Mouse (Mus musculus): Measurements from ENCODE around the gene Zfpl1. TPM values are rescaled to one million over a fixed set of nuclear protein-coding genes. Genes with fewer than 3 reads are reported as not detected.

Zfpl1 gene
- polyA plus RNA-seq, 1 experiment from 2014 or later = 85.5 TPM

DNA sequence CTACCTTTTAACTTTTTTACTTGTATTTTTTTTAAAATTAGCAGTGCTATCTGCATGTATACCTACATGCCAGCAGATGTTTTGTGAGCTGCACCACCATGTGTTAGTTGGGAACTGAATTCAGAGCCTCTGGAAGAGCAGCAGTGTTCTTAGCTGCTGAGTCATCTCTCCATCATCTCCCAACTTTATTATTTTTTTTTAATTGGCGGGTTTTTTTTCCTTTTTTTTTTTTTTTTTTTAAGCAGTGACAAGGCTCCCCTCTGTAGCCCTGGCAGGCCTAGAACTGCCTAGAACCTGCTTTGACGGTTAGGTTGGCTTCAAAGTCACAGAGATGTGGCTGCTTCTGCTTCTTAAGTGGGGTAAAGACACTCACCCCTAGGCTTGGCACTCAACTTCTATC, 40.1 kb upstream of the Zfpl1 start:
- no peak overlapping the region for H3K4me3 ChIP-seq (replicated peaks; ENCODE audit: low read depth, low read length)
- H3K27ac ChIP-seq (replicated peaks; ENCODE audit: low read depth, low read length) = no peak overlapping the region
- DNase-seq = no peak
- ATAC-seq (ENCODE audit: low FRiP score, low TSS enrichment) = no peak
- H3K9ac ChIP-seq (replicated peaks; ENCODE audit: low read length) = no peak overlapping the region
- H3K36me3 ChIP-seq (ENCODE audit: control insufficient read depth, insufficient read depth, low read length) = peaks cover 2% of the 10 kb centered on the region
- H3K9me3 ChIP-seq (ENCODE audit: control insufficient read depth, low read length) = no peaks in the 10 kb centered on the region
- H3K4me1 ChIP-seq (ENCODE audit: control insufficient read depth, insufficient read depth, low read length) = 0 out of 2 replicates have a peak, but pooled peaks cover 4% of the 10 kb centered on the region
- H3K4me2 ChIP-seq (ENCODE audit: low read length) = no peak overlapping the region
- WGBS = 77% methylated on average over 2 of the region's 2 CpGs
- H3K27me3 ChIP-seq (ENCODE audit: control insufficient read depth, insufficient read depth, low read length) = no peaks in the 10 kb centered on the region

DNA sequence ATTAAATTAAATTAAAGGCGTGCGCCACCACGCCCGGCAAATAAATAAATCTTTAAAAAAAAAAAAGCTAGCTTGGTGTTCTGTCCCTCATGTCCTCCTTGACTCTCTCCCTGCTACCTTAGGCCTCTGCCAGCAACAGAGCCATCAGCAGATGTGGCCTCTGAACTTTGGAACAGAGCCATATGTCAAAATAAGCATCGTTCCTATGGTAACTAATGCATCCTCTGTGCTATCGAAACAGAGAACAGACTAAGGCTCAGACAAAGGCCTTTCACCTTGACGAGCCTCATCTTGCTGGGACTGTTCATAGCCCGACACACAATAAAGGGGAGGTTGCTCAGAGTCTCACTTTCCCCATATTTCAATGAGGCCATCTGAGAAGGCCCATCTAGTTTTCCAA, 38.6 kb upstream of the Zfpl1 start:
- Histone ChIP-seq H3K36me3 (ENCODE audit: control insufficient read depth, insufficient read depth, low read length) (peaks cover 2% of the 10 kb centered on the region), H3K4me3 (replicated peaks; ENCODE audit: low read depth, low read length) (no peak overlapping the region), H3K27me3 (ENCODE audit: control insufficient read depth, insufficient read depth, low read length) (no peaks in the 10 kb centered on the region), H3K9me3 (ENCODE audit: control insufficient read depth, low read length) (no peaks in the 10 kb centered on the region), H3K9ac (replicated peaks; ENCODE audit: low read length) (no peak overlapping the region), H3K4me2 (ENCODE audit: low read length) (no peak overlapping the region), H3K27ac (replicated peaks; ENCODE audit: low read depth, low read length) (0 out of 2 replicates have a peak overlapping the region, but pooled peaks have one; percentile 10), H3K4me1 (ENCODE audit: control insufficient read depth, insufficient read depth, low read length) (peaks cover 4% of the 10 kb centered on the region; the same call in 1 of the 2 replicates)
- WGBS = 77% methylated on average over 8 of the region's 8 CpGs
- DNase-seq (no peak), ATAC-seq (ENCODE audit: low FRiP score, low TSS enrichment) (no peak)

DNA sequence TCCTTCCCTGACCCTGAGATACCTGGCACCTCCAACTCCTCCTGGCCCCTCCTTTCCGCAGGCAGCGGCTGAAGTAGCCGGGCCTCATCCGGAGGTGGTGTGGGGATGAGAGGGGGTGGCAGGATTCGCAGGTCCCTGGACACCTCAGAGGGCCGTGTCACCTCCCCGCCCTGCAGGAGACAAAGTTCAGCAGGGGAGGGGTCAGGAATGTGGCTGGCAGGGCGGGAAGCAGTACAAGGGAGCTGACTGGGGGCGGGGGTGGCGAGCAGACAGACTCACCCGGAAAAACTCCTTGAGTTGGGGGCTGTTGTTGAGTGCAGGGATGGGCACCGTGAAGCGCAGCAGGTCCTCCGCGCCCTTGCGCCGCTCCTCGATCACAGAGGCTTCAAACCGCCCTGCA, 37.0 kb upstream of the Zfpl1 start:
- H3K27me3 ChIP-seq (ENCODE audit: control insufficient read depth, insufficient read depth, low read length) = no peaks in the 10 kb centered on the region
- no peak overlapping the region for H3K4me3 ChIP-seq (replicated peaks; ENCODE audit: low read depth, low read length)
- ATAC-seq (ENCODE audit: low FRiP score, low TSS enrichment) (no peak), DNase-seq (no peak)
- peaks cover 2% of the 10 kb centered on the region for H3K36me3 ChIP-seq (ENCODE audit: control insufficient read depth, insufficient read depth, low read length)
- no peaks in the 10 kb centered on the region for H3K9me3 ChIP-seq (ENCODE audit: control insufficient read depth, low read length)
- peaks cover 12% of the 10 kb centered on the region; the same call in 1 of the 2 replicates for H3K4me1 ChIP-seq (ENCODE audit: control insufficient read depth, insufficient read depth, low read length)
- WGBS = 41% methylated on average over 19 of the region's 19 CpGs
- H3K27ac ChIP-seq (replicated peaks; ENCODE audit: low read depth, low read length) = no peak overlapping the region
- H3K4me2 ChIP-seq (ENCODE audit: low read length) = no peak overlapping the region
- no peak overlapping the region for H3K9ac ChIP-seq (replicated peaks; ENCODE audit: low read length)

DNA sequence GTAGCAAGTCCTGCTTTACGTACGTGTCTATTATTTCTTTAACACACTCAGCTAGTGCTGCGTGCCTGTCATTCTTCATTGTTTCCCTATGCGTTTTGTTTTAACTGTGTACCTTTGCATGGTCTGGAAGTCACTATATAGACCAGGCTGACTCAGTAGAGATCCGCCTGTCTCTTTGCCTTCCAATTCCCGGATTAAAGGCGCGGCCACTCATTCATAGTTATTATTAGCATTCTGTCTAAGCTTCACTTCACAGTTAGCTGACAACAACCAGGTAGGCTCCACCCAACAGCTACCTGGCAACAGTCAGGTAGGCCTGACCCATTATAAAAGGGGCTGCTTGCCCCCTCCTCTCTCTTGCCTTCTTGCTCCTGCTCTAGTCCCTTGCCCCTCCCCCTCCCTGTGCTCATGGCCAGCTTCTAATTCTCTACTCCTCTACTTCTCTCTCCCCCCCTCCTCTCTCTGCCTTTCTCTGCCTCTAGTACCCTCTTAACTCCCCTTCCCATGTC, 34.0 kb upstream of the Zfpl1 start:
- WGBS = 0% methylated on average over 8 of the region's 8 CpGs
- H3K27me3 ChIP-seq (ENCODE audit: control insufficient read depth, insufficient read depth, low read length) = no peaks in the 10 kb centered on the region
- peaks cover 29% of the 10 kb centered on the region for H3K36me3 ChIP-seq (ENCODE audit: control insufficient read depth, insufficient read depth, low read length)
- H3K27ac ChIP-seq (replicated peaks; ENCODE audit: low read depth, low read length) = peak overlapping the region; percentile 92
- H3K9ac ChIP-seq (replicated peaks; ENCODE audit: low read length) = peak overlapping the region; percentile 81
- H3K9me3 ChIP-seq (ENCODE audit: control insufficient read depth, low read length) = no peaks in the 10 kb centered on the region
- H3K4me3 ChIP-seq (replicated peaks; ENCODE audit: low read depth, low read length) = peak overlapping the region; percentile 78
- DNase-seq (peak; percentile 68), ATAC-seq (ENCODE audit: low FRiP score, low TSS enrichment) (peak; percentile 35; the same call in 1 of the 2 replicates)
- peaks cover 14% of the 10 kb centered on the region; the same call in 1 of the 2 replicates for H3K4me1 ChIP-seq (ENCODE audit: control insufficient read depth, insufficient read depth, low read length)
- H3K4me2 ChIP-seq (ENCODE audit: low read length) = peak overlapping the region; percentile 94

DNA sequence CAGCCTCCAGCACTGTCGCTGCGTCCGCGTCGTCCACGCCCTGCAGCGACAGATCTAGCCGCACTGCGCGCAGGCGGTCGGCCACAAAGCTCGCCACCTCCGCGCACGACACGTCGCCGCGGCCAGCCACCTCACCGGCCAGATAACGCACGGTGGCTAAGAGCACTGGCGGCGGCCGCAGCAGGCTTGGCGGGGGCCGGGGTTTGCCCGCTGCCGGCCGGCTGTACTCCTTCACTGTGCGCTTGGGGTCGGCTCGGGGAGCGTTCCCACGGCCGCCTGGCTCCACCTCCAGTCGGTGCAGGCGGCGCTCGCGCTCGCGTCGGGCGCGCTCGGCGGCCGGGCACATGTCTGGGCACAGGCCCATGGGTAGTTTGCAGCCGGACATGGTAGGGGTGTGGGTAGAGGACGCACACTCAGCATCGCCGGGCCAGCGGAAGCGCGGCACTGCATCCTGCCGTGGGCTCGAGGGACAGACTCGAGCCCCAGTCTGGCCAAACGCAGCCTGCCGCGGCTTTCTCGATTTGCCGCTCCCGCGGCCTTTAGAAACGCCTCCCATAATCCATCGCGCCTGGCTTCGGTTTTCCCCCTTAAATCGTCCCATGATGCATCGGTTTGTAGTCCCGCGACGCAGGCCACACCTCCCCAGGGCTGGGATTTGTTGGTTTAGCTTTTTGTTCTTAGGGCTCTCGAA, 33.4 kb upstream of the Zfpl1 start, which contains the start of gene Sac3d1:
Gene Sac3d1 (minus strand): TSS at position 665 of the 691 bp plus-strand sequence.
- H3K4me2 ChIP-seq (ENCODE audit: low read length) = peak within 1 kb of the TSS; percentile 94
- WGBS = under 1% methylated on average over 77 of the region's 77 CpGs
- H3K4me1 ChIP-seq (ENCODE audit: control insufficient read depth, insufficient read depth, low read length) = peaks cover 14% of the 10 kb centered on the region; the same call in 1 of the 2 replicates
- peak within 1 kb of the TSS; percentile 81 for H3K9ac ChIP-seq (replicated peaks; ENCODE audit: low read length)
- H3K4me3 ChIP-seq (replicated peaks; ENCODE audit: low read depth, low read length) = peak within 1 kb of the TSS; percentile 78
- DNase-seq = peak; percentile 97
- peaks cover 33% of the 10 kb centered on the region for H3K36me3 ChIP-seq (ENCODE audit: control insufficient read depth, insufficient read depth, low read length)
- H3K9me3 ChIP-seq (ENCODE audit: control insufficient read depth, low read length) = no peaks in the 10 kb centered on the region
- peak; percentile 86 for ATAC-seq (ENCODE audit: low FRiP score, low TSS enrichment)
- no peaks in the 10 kb centered on the region for H3K27me3 ChIP-seq (ENCODE audit: control insufficient read depth, insufficient read depth, low read length)
- peak within 1 kb of the TSS; percentile 92 for H3K27ac ChIP-seq (replicated peaks; ENCODE audit: low read depth, low read length)

DNA sequence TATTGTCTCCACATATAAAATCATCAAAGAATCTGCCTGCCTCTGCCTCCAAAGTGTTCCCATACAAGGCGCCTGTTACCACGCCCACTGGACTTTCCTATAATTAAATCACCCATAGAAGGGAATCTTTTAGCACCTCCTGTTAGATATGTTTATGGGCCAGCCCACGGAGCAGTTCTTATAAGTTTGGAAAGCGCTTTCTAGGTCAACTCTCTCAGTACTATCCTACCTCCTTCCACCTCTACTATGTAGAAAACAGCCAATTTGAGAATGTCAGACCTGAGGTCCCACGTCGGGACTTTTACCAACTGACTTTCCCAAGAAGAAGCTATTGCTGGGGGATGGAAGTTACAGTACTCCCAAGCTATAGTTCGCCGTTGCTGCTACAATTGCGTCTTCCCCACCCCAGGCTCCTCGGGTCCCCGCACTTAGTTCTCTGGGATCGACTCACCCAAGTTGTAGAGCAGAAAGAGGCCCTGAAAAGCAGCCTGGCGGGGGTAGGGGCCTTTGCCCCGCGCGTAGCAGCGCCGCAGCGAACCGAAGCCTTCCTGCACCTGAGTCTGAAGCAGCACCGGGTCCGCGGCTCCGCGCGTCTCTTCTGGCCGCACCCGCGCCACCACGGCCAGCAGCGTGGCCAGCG, 32.7 kb upstream of the Zfpl1 start:
- Histone ChIP-seq H3K36me3 (ENCODE audit: control insufficient read depth, insufficient read depth, low read length) (peaks cover 37% of the 10 kb centered on the region), H3K27me3 (ENCODE audit: control insufficient read depth, insufficient read depth, low read length) (no peaks in the 10 kb centered on the region), H3K4me2 (ENCODE audit: low read length) (peak overlapping the region; percentile 94), H3K4me3 (replicated peaks; ENCODE audit: low read depth, low read length) (peak overlapping the region; percentile 78), H3K9ac (replicated peaks; ENCODE audit: low read length) (peak overlapping the region; percentile 81), H3K4me1 (ENCODE audit: control insufficient read depth, insufficient read depth, low read length) (peaks cover 14% of the 10 kb centered on the region; the same call in 1 of the 2 replicates), H3K9me3 (ENCODE audit: control insufficient read depth, low read length) (no peaks in the 10 kb centered on the region), H3K27ac (replicated peaks; ENCODE audit: low read depth, low read length) (peak overlapping the region; percentile 92)
- 5% methylated on average over 32 of the region's 32 CpGs for WGBS
- ATAC-seq (ENCODE audit: low FRiP score, low TSS enrichment) (no peak), DNase-seq (no peak)

DNA sequence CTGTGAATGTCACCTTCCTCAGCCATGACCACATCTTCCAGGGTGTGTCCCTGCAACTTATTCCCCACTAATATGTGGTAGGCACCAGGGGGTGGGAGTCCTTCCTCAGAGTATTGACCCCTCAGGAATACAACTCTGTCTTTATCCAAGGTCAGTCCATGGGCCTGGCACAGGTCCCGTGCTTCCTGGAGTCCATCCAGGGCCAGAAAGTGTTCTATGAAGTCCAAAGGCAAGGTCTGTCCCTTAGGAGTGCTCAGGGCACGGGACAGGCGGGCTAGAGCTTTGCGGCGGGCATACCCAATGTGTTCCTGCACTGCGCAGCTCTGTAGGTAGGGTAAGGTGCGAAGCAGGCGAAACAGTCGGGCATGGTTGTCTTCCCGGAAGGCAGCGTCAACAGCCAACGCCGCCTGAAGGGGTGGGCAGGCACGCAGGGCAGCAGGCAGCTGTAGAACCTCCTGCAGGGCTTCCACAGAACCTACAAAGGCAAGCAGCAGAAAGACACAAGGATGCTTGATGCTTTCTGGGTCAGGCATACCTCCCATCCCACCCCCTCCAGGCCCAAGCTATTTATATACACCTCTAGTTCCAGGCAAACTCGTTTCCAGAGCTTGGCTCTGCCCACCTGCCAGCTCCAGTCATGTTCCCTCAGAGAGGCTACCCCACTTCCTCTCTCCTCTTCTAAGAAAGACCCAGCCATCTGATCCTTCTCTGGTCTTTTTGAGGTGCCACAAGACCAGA, 31.5 kb upstream of the Zfpl1 start:
- no peaks in the 10 kb centered on the region for H3K9me3 ChIP-seq (ENCODE audit: control insufficient read depth, low read length)
- peak overlapping the region; percentile 94; the same call in 1 of the 2 replicates for H3K4me2 ChIP-seq (ENCODE audit: low read length)
- H3K36me3 ChIP-seq (ENCODE audit: control insufficient read depth, insufficient read depth, low read length) = peaks cover 37% of the 10 kb centered on the region
- no peak overlapping the region for H3K4me3 ChIP-seq (replicated peaks; ENCODE audit: low read depth, low read length)
- H3K27ac ChIP-seq (replicated peaks; ENCODE audit: low read depth, low read length) = no peak overlapping the region
- DNase-seq (no peak), ATAC-seq (ENCODE audit: low FRiP score, low TSS enrichment) (no peak)
- peaks cover 14% of the 10 kb centered on the region; the same call in 1 of the 2 replicates for H3K4me1 ChIP-seq (ENCODE audit: control insufficient read depth, insufficient read depth, low read length)
- H3K27me3 ChIP-seq (ENCODE audit: control insufficient read depth, insufficient read depth, low read length) = no peaks in the 10 kb centered on the region
- H3K9ac ChIP-seq (replicated peaks; ENCODE audit: low read length) = 0 out of 2 replicates have a peak overlapping the region, but pooled peaks have one; percentile 10
- 94% methylated on average over 15 of the region's 15 CpGs for WGBS

DNA sequence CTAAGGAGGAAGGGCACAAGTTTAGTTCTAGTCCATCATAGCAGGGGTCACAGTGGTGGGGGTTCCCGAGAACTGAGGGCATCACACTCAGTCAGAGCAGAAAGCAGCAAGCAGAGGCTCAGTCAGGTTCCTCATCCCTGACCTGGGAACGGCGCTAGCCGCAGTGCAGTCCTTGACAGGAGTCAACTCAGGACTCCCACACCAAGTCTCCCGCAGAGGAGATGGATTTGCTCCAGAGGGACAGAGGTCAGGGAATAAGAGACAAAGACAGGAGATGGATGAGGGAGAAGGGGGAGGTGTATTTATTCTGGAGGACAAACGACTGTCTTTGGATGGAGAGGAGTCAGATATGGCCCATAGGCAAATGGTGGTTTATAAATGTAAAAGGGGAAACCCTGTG, 28.4 kb upstream of the Zfpl1 start:
- Histone ChIP-seq H3K4me2 (ENCODE audit: low read length) (no peak overlapping the region), H3K4me1 (ENCODE audit: control insufficient read depth, insufficient read depth, low read length) (peaks cover 11% of the 10 kb centered on the region; the same call in 1 of the 2 replicates), H3K9me3 (ENCODE audit: control insufficient read depth, low read length) (no peaks in the 10 kb centered on the region), H3K36me3 (ENCODE audit: control insufficient read depth, insufficient read depth, low read length) (peaks cover 34% of the 10 kb centered on the region), H3K27me3 (ENCODE audit: control insufficient read depth, insufficient read depth, low read length) (no peaks in the 10 kb centered on the region), H3K9ac (replicated peaks; ENCODE audit: low read length) (no peak overlapping the region), H3K27ac (replicated peaks; ENCODE audit: low read depth, low read length) (no peak overlapping the region), H3K4me3 (replicated peaks; ENCODE audit: low read depth, low read length) (no peak overlapping the region)
- WGBS = 69% methylated on average over 6 of the region's 6 CpGs
- ATAC-seq (ENCODE audit: low FRiP score, low TSS enrichment) (no peak), DNase-seq (no peak)

Measured in midbrain, embryonic 14.5 days (tissue).